Mouse (Mus musculus) adrenal gland, postnatal 10 days (tissue): Measurements from ENCODE around the gene Kif14. TPM values are rescaled to one million over a fixed set of nuclear protein-coding genes. Genes with fewer than 3 reads are reported as not detected.
"Not testable (repeated sequence)": the region's sequence is repeated elsewhere in the genome, so short reads cannot be mapped to it uniquely, and the experiment has no call there.

Experiments
- DNase-seq: peaks from one replicate; pipeline ENCODE4 v3.0.0; 2021; ENCODE audit warnings: mixed read lengths
- total RNA-seq, 2 experiments: library from RNA; stranded (reverse); gene quantifications; 2 replicates each; pipeline ENCODE4 v1.2.3; 2021

The Kif14 gene
- total RNA-seq, 2 experiments from 2014 or later = 3.1 to 4.9 TPM

DNA sequence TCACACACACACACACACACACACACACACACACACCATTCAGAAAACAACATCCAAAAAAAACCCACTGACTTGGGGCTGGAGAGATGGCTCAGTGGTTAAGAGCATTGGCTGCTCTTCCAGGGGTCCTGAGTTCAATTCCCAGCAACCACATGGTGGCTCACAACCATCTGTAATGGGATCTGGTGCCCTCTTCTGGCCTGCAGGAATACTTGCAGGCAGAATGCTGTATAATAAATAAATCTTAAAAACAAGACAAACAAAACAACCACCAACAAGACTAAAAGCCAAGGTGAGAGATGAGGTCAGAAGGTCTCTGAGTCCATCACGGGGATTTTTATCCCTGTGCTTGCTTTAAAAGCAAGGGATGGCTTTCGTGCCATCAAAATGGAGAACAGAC, 90.5 kb downstream of the Kif14 start:
- not testable (repeated sequence) for DNase-seq

DNA sequence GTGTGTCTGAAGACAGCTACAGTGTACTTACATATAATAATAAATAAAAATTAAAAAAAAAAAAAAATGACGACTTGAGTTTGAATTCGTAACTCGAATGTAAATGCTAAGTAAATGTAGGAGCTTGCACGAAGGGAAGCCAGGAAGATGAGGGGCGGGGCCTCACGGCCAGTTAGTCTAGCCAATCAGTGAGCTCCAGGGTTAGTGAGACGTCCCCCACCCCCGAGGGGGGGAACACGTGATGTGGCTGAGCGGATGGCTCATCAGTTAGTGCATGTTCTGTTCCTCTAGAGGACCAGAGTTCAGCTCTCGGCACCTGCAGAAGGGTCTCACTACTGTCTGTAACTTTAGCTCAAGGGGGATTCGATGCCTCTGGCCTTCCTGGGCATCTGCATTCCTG, 91.3 kb downstream of the Kif14 start:
- no peak for DNase-seq

DNA sequence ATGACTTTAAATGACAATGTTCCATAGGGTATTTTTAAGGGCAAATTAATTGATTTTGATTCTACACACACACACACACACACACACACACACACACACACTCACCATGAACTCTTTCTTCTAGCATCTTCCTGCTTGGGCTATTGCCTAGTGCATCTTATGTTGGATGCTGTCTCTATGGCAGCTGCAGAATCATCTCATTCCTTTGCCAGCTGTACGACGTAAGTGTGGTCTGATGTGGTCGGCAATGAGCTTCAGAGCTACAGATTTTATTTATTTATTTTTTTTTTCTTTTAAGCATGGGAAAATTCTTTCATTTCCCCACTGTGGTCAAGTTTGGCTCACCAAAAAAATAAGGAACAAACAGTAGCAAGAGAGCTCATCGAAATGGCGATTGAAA, 92.6 kb downstream of the Kif14 start:
- DNase-seq = no peak

DNA sequence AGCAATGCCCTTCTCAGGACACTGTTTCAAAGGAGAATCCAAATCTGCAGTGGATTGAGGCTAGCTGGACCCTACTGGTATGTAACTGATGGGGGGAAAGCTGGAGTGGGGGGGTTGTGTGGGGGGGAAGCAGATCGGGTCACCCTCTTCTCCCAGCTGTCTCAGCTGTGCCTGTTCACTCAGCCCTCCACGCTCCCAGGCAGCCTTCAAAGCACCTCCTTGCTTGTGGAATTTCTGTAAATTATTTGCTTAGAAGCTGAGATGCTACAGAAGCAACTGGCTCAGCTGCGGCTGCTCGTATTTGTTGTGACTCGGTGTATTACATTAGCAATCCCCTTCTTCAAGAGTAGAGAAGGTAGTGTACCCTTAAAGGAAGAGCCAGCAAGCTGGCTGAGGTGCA, 93.1 kb downstream of the Kif14 start:
- no peak for DNase-seq

DNA sequence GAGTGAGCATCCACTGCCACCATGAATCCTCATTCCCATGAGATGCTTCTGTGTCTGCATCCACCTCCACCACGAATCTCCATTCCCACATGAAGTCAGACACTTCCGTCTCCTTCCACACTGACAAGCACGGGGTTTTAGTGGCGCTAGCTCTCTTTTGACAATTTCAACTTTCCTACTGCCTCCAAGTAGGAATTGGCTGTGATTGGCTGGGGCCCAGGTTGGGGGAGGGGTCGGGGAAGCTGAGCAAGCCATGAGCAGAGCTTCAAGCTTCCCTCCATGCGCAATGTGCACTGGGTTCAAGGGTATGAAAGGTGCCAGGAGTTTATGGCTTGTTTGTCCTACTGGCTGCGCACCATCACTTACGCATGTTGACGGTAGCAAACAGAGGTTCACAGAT, 93.6 kb downstream of the Kif14 start:
- no peak for DNase-seq

DNA sequence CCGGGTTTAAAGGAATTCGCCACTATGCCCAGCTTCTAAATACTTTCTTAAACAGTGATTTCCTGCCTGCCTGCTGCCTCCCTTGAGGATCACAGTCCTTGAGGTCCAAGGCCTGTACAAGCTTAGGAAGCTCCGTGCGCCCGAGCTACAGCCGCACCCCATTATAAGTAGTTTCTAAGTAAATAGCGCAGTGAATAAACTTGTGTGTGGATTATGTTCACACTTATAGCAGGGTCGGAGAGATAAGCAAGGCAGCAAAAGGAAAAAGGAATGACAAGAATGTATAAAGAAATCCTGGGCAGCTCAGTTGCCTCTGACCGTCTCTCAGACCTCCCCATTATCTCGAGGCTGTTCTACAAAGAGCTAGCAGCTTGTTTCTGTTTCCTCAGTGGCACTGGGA, 95.7 kb downstream of the Kif14 start:
- no peak for DNase-seq

DNA sequence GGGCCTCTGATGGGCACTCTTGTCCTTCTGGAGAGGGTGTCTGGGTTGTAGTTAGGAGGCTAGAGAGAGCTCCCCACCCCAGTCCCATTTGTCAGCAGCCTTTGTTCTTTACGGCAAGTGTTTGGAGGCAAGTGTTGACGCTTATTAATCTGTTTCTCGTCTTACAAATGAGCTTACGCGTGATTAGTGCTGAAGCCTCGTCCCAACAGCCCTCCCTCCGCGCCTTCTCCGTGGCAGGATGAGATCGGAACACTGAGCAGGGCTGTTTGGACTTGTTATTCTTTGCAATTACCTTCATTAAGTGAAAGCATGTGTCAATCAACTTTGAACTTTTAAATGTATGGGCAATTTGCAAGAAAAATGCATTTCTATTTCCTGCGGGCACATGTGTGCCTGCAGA, 97.0 kb downstream of the Kif14 start:
- DNase-seq = no peak

DNA sequence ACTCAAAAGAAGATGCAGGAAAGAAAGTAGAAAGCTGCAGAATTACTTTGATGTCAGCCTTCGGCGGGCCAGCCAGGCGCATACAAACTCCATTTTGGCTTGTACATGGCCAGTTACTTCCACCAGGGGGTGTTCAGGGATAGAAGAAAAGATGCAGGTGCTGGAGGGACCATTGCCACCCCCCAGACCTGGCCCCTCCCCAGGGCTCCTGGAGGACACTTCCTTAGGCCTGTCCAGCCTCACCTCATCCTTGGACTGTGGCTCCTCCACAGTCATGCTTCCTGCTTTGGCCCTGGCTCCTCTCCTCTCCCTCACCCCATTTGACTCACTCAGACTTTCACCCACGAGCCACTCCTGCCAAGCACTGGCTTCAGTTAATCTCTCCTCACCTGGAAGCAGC, 98.8 kb downstream of the Kif14 start:
- no peak for DNase-seq

DNA sequence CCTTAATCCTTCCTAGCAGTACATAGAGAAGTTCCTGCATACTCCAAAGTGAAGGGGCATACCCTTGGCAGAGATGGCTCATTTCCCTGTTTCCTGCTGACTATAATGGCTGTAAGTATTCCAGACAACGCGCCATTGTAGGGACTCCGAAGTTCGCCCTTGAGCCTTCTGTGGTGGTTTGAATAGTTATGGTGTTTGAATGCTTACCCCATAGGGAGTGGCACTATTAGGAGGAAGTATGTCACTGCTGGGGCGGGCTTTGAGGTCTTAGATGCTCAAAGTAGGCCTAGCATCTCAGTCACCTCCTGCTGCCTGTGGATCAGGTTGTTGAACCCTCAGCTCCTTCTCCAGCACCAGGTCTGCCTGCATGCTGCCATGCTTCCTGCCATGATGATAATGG, 100.2 kb downstream of the Kif14 start:
- DNase-seq = no peak

DNA sequence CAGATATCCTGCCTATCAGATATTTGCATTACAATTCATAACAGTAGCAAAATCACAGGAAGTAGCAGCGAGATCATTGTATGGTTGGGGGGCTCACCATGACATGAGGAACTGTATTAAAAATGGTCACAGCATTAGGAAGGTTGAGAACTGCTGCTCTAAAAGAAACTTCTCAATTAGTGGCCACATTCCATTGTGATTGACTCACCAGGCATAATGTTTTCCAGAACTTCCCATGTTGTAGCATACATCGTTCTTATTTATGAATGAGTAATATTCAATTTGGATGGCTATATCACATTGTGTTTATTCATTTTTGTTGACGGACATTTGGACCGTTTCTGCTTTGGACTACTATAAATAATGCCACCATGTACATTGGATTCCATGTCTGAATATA, 101.5 kb downstream of the Kif14 start:
- no peak for DNase-seq

DNA sequence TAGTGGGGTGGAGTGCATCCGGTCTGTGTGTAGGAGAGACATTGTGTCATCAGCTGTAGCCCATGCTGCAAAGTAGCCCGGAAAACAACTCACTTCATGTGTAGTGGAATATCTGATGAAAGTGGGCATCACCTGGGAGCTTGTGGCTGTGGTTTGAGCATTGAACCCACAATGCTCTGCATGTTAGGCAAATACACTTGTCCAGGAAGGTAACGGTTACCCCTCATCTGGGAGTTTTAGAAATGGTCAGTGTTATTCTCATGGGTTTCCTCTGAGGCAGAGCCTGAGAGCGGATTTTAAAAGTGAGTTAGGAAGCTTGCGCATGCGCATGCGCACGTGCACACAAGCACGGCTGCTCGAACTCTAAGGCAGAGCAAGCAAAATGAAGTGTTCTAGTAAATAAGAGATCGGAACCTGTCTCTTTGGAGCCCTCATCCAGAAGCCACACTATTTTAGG, 102.6 kb downstream of the Kif14 start:
- DNase-seq = no peak

DNA sequence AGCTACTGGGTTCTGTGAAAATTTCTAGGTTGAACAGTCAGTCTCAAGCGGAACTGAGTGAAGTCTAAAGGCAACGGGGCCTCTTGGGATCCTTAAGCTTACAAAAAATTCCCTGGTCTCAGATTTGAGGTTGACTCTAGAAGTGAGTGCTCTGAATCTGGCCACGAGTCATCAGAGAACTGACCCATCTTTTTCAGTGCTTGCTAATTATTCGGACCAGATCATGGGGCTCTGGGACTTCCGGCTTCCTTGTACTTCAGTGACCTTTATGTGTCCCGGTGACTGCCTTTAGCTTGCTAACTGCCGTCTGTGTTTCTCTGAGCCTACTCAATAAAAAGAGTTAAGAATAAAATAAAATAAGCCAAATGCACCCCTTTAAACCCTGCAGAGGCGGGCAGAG, 103.1 kb downstream of the Kif14 start:
- no peak for DNase-seq

DNA sequence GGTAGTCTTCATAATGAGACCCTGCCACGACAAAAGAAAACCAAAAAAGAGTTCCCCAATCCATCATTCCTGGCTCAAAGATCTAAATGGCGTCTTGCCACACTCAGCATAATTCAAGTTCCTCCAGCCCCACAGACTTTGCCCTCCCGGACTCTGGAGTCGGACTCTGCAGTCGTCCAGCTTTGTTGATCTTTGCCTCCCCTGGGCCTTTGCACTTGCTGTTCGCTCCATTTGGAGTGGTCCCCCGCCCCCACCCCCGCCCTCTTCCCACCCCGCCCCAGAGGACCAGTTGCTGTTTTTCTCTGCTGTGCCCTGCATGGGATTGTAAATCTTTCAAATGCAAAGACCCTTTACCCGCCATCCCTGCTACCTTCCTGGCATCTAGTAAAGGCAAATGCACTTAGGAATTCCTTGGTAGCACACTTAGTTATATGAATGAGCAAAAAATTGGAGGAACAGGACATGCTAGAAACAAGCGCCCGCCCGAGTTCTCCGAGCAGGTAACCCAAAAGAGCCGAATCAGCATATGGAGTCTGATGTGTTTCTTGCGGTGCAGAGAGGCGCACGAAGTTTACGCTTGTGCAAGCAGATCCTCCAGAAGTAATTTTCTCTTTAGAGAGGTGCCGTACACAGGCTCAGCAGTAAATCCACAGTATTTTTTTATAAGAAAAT, 103.6 kb downstream of the Kif14 start:
- DNase-seq = no peak

DNA sequence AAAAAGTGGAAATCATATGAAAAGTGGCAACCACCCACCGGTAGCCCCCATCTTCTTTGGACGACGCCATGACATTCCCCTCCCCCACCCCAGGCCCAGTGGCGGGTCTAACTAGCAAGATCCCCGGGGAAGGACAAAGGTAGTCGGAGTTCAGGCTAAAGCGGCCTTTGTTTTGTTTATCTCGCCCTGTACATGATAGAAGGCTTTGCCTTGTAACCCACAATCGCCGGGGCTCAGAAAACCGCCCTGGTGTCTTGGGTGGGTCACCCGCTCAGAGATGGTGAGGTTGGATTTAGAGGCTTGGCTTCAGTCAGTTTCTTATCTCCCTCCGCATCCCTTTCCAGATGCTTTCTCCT, 104.1 kb downstream of the Kif14 start:
- DNase-seq = no peak

DNA sequence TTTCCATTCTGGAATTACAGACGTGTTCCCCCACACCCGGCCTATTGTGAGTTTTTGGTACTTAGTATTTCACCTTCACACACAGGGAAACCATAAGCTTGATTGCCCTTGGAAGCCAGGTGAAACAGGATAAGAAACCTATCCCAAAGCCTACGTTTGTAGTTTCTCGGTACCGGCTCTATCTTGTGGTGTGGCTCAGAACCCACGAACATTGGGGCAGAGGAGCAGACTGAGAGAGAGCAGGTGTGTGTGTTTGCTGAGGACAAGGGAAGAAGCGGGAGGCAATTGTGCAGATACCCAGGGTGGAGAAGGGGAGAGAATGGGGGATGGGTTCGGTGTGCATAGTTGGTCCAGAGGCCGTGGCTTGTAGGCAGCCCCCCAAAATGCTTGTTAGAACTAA, 104.8 kb downstream of the Kif14 start:
- DNase-seq = no peak

DNA sequence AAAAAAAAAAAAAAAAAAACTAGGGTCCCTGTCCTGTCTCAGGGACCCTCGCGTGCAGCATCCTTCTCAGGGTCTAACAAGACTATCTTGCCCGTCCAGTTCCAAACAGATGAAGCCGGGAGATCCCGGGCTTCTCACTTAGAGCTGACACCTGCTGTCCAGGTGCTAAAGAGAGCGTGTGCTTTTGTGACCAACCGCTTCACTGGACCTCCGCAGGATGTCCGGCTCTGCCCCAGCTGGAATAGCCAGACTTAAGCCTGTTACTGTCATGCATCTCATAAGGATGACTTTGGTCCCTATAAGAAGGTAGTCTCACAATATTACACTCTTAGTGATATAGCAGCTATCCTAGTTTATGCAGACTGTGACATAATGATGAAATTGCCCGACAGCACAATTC, 105.4 kb downstream of the Kif14 start:
- no peak for DNase-seq

DNA sequence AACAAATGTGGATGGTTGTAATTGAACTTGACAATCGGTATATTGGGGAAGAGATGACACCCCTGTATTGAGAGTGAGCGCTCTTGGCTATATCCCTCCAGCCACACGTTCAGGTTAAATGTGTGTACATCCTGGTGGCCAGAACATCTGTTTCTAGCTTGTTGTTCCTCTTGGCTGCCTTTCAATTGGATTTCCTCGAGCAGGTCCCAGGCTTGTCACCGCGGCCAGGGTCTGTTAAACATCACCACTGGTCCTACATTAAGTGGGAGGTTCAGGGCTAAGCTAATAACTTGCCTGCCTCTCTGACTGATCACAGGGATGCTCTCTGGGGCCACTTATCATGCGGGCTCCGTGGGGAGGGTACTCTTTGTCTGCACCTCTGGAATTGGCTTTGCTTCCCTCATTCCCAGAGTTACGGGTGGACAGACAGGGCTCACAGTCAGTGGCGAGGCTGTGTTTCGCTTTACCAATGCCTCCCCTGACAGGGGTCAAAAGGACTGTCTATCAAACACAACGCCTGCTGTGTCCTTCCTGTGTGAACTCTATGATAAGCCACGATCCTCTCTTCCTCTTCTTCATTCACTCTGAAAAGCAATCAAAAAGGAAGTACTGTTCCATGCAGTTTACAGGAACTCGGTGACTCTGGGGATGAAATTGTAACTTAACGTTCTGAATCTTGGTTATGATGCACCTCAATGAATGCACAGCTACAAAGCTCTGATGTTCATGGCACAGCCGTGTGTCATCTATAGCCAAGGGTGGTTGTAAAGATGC, 111.9 kb downstream of the Kif14 start:
- no peak for DNase-seq

DNA sequence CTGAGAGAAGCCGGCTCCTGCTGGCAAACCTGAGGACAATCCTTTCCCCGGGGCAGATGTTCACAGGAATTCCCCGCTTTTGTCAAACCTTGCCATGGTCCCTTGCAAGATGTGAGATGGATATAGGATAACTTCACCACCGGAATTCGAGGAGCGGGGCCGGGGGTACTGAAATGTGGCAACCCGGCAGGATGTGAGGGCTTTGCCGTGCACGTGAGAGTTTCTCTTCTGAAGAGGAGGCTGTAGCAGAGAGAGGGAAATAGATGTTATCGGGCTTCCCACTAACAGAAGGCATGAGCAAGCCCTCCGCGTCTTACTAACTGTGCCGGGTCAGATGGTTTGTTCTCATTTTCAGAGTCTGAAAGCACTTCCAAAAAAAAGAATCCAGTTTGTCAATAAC, 113.2 kb downstream of the Kif14 start:
- DNase-seq = no peak

DNA sequence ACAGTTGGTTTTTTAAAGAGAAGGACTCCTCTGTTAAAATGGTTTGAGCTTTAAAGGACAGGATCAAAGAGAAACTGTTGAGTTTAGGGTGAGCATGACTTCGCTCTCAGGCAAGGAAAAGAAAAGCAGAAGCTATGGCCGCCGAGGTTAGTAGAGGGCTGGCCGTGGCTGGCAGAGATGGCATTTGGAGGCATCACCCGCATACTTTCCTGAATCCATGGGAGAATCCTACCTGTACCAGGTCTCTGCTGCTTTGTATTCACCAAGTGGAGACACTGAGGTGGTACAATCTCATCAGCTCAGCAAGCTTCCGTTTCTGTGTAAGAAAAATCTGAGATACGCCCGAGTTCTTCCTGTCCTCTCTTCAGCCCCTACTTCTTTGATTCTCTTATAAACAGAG, 114.1 kb downstream of the Kif14 start:
- no peak for DNase-seq

Other genes with a start within 250 kb of the Kif14 start
- under 1 TPM in 1 of 2 experiments, not detected in 1; 0.30 TPM for gene Inava, start 232.1 kb upstream of the Kif14 start, total RNA-seq
- not detected for gene Gpr25, start 205.5 kb upstream of the Kif14 start, total RNA-seq
- gene Camsap2, start 120.2 kb upstream of the Kif14 start, total RNA-seq = 10 to 100 TPM; 46.6 to 48.1 TPM
- 10 to 100 TPM; 16.6 to 17.5 TPM for gene Ddx59, start 51.1 kb upstream of the Kif14 start, total RNA-seq
- 10 to 100 TPM; 14.8 to 17.1 TPM for gene Zfp281, start 158.6 kb downstream of the Kif14 start, total RNA-seq